Mouse (Mus musculus) embryo, embryonic 11 days (tissue): ENCODE data around the gene Ankrd1.

Experiments used
- DNase-seq: peaks from one replicate; pipeline ENCODE4 v3.0.0-alpha.2; 2015

The Ankrd1 gene

DNA sequence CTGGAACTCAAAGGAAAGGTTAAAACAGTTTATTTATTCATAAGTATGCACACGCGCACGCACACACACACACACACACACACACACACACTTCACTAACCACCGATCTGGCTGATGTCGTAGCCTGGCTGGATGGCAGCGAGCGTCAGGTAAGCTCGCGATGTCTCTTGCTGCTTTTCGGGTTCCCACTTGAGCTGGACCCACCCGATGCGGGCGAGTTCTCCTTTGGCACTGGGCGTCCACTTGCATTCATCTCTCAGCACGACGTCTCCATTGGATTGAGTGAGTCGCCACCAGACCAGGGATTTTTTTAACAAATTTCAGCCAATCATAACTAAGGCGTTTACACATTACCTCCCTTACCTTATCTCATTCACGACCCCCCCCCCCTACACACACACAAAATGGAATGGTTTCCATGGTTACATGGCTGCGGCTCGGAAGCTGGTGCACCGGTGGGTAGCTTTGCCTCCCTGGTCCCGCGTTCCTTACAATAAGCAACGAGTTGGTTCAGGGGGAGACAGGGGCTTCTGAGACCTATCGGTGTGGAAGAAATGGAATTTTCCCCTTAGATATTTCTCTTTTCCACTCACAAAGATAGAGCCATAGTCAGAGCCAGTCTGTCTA is 10.5 kb downstream of the Ankrd1 start:
- DNase-seq: no peak

DNA sequence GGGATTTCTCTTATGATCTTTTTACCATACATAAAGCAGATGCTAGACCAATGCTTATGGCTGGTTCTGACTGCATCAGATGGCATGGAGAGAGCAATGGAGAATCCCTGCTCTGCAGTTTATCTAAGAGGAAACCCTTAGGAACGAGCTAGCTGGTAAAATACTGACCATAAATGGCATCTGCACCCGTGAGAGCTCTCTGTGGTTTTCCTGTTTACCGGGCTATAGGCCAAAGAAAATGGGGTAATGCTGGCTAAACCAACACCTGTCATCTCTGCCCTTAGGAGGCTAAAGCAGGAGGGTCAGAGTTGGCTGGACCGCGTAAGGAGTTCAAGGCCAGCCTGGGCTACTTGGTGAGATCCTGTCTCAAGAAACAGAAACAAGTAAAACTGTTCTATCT is 16.0 kb downstream of the Ankrd1 start:
- DNase-seq: no peak

DNA sequence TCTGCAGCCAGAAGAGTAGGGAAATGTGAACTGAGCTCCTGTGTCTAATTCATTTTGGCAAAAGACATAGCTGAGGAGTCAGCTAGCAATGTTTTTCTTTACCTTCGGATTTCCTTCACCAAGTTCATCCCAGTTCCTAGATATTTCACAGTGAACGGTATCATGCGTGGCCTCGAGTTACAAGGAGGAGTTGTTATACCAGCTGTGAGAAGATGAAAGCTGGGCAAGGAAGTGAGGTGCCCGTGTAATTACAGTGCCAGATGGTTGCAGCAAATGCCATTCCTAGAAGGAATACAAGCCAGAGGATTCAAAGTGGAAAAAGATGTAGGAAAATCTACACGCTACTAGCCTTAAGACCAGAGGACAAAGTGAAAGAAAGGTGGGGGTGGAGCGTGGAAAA is 21.0 kb downstream of the Ankrd1 start:
- no peak for DNase-seq

DNA sequence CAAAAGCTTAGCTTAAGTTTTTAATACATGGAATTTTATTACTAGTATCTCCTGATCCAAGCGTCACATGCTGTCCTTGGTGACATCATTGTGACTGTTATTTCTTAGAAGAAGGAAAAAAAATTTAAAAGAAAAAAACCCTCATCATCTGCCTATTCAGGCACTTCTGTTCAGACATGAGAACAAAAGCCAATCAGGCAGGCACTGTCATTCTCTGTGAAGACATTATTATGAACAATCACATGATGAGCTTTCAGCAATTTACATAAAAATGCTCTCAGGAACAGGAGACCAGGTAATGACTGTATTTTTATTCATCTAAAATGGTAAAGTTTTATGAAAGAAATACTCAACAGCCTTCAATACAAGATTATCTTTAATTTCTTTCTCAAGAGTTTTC is 21.6 kb downstream of the Ankrd1 start:
- DNase-seq: no peak

DNA sequence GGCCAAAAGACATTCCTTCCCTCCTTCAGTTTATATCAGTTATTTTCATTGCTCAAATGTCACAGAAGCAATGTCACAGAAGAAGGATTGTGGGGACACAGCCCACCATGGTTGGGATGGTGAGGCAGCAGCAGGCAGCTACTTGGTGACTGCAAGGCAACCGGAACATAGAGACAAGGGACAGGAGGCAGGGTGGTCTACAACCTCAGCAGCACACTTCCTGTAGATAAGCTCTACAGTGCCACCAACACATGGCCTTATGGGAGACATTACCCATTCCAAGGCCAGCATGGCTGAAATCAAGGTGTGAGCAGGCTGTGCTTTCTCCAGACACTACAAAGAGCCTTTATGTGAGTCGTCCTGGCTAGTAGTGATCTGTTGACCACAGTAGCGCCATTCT is 22.7 kb downstream of the Ankrd1 start:
- no peak for DNase-seq

DNA sequence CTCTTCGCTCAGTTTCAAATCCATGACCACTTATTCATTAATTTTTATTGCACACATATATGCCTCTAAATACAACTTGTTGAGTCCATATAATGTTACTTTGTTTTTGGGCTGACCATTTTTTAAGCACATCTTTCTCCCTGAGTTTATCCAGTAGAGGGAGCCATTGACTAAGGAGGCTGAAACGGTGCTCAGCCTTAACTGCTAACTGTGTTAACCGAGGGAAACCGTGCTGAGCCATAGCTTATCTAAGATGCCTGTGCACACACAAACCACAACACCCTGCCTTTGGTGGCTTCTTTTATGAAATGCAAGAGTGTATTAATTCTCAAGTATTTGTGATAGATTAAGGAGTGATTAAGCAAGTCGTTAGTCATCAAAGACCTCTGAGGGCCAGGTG is 29.1 kb downstream of the Ankrd1 start:
- DNase-seq: peak; percentile 71

DNA sequence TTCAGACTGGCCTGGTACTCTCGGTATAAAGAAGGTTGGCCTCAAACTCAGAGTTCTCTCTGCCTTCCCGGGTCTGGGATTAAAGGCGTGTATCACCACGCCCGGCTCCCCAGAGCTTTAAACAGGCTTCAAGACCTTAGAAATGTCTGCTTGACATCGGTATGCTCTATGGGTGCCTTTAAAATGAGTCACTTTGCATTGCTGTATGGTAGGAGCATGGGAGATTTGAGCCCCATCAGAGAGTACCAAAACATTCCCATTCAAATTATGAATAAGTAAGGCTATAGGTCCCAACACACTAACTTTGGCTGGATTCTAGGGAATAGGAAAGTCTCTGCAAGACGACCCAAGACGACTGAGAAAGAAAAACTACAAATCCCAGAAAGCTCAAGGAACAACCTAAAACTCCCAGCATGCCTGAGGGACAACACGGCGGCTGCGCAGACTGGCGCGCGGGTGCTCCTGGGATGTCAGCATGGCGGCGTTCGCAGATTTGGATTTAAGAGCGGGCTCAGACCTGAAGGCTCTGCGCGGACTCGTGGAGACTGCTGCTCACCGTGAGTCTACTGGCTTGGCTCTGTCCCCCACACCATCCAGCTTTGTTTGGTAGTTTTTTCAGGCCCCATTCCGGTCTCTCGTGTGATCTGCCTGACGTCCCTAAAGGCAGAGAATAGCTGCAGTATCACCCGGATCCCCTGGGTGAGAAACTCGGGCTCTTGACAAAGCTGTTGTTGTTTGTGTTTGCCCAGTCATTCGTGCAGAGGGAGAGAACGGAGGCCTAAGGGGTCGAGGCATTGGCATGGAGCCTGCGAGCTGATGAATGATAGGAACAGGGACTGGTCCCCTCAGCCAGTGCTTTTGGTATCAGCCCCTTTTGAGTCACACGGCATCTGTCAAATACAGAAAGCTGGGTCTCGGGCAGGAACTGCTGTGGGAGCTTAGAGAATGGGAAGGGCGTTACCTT is 36.4 kb downstream of the Ankrd1 start, which contains the start of gene Rpp30:
TSS of gene Rpp30 (plus strand) at position 455 of the 964 bp plus-strand sequence.
- peak; percentile 93 for DNase-seq

DNA sequence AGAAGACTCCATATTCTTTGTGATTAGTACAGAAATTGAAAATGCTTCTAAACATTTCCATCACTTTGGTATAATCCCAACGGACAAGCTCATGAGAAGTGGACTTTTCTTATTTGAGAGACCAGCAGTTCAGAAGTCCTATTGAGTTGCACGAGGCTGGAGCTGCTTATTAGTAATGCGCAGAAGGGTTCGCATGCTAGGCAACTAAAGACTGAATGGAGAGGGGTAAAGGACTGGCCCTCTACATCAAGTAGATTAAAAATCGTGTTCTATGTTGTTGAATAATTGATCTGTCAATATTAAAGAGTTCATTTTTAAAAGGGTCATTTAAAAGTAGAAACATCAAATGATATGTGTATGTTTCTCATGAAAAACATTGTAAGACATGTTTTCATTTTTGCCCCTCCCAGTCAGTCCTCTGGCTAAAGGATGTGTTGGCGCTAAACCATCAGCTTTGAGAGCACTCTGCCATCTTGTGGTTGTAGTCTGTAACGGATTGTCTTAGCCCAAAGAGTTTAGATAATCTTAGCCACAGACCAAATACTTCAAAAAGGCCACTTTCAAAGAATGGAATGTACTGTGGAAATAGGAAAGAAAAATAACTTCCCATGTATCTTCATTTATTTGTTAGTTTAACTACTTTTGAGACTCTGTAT is 37.2 kb downstream of the Ankrd1 start:
- peak; percentile 84 for DNase-seq

DNA sequence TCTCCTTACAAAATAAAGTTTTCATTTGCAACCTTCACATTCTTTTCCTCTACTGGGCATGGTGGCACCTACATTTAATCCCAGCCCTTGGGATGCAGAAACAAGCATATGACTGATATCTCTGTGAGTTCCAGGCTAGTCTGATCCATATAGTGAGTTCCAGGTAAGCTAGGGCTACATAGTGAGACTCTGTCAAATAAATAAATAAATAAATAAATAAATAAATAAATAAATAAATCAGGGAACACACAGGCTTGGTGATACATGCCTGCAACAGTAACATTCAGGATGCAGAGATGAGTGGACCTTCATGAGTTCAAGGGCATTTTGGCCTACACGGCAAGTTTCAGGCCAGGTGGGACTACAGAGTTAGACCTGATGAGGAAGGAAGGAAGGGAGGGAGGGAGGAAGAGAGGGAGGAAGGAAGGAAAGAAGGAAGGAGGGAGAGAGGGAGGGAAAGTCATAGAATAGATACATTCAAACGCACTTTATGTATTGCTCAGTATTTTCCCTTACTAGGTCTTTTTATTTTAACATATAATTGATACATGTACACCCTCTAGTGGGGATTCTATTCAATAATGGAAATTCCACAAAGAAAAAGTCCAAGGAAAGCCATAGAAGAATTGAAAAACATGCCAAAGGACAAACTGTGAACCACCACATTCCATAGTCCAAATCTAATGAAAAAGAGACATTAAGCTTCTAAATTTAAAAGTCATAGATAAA is 56.9 kb downstream of the Ankrd1 start:
- no peak for DNase-seq
